Mouse (Mus musculus) adrenal gland, adult (tissue): ENCODE measurements around the gene Gm4201.
"Not testable (repeated sequence)": the region's sequence is repeated elsewhere in the genome, so short reads cannot be mapped to it uniquely, and the experiment has no call there.

Experiments
- DNase-seq, 2 experiments: peaks; one replicate each; pipeline ENCODE4 v3.0.0; 2022 to 2023; ENCODE audit warnings: low spot score in 1 of 2; ENCODE audit not compliant: inconsistent age in 2 of 2

Gene Gm4201

GRCm38 (mm10) chr7:22565243-22565642 is at the start of gene Gm4201:
Gene Gm4201, minus strand, starts transcription at chr7:22565343.
- DNase-seq = not testable (repeated sequence)

GRCm38 (mm10) chr7:22588027-22588426 is 22.9 kb upstream of the Gm4201 start, which contains the start of gene Gm4565:
Gene Gm4565, minus strand, starts transcription at chr7:22588127.
- DNase-seq = not testable (repeated sequence)

- not testable (repeated sequence) for DNase-seq
These were observed 30.4 kb downstream of the Gm4201 start, which contains the start of gene Gm8677 for GRCm38 (mm10) chr7:22534787-22535186. Gene Gm8677, minus strand, starts transcription at chr7:22534887.

- not testable (repeated sequence) for DNase-seq
These were observed 42.5 kb downstream of the Gm4201 start, which contains the start of gene Vmn1r152 for GRCm38 (mm10) chr7:22522667-22523066. Gene Vmn1r152, plus strand, starts transcription at chr7:22522967.
